Mouse (Mus musculus): ENCODE data around the gene Babam2. TPM values are rescaled to one million over a fixed set of nuclear protein-coding genes. Genes with fewer than 3 reads are reported as not detected.

The Babam2 gene
- total RNA-seq, 1 experiment from 2014 or later, result 38.9 TPM

- no peak for ATAC-seq (replicated peaks; ENCODE audit: low read depth, poor library complexity, severe bottlenecking)
Observed at GRCm38 (mm10) chr5:31709389-31709788, 11.9 kb downstream of the Babam2 start.

GRCm38 (mm10) chr5:31713280-31713711 lies 15.8 kb downstream of the Babam2 start:
- ATAC-seq (replicated peaks; ENCODE audit: low read depth, poor library complexity, severe bottlenecking), result no peak

GRCm38 (mm10) chr5:31713841-31714264 lies 16.4 kb downstream of the Babam2 start:
- ATAC-seq (replicated peaks; ENCODE audit: low read depth, poor library complexity, severe bottlenecking), result peak; percentile 72

DNA sequence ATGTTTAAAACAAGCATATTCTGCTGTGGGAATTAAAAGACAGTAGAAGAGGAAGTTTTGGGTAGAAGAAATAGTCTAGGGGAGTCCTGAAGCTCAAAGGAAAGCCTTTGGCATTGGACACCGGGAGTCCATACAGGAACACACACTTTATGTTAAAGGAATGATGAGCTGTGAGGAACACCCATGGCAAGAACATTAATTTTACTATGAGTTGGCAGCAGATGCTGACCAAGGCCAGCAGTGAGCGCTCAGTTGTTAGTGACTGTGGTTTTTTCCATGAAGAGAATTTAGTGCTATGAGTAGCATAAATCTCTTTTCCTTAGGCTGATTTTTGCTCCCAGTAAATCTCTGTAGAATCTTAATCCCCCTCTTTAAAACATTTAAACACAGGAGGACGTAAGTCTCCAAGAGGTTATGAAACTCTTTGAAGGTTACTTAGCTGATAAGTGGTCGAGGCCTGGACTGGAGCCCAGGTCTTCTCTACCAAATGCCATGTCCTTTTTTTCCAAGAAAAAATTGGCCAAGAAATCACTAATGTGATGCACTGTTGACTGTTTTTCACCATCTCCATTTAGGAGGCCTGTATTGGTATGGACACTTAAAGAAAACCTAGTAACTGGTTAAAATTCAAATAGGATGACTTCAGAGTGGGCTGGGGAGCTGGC lies 18.1 kb downstream of the Babam2 start:
- no peak for ATAC-seq (replicated peaks; ENCODE audit: low read depth, poor library complexity, severe bottlenecking)

DNA sequence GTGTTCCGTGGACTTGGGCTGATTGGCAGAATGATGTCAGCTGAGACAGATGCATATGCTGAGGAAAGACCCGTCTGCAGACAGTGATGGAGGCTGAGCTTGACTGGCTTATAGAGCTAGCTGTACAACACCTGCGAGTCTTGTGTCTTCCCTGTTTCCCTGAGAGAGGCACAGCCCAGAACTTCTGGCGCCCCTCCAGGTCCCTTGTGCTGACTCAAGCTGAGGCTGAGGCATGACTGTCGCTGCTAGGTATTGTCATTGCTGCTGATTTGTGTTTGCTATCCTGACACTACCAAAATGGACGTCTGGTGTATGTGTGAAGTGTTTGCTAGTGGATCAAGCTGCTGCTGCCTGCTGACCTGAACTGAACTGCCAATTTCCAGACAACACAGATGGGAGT lies 27.0 kb downstream of the Babam2 start:
- no peak for ATAC-seq (replicated peaks; ENCODE audit: low read depth, poor library complexity, severe bottlenecking)

DNA sequence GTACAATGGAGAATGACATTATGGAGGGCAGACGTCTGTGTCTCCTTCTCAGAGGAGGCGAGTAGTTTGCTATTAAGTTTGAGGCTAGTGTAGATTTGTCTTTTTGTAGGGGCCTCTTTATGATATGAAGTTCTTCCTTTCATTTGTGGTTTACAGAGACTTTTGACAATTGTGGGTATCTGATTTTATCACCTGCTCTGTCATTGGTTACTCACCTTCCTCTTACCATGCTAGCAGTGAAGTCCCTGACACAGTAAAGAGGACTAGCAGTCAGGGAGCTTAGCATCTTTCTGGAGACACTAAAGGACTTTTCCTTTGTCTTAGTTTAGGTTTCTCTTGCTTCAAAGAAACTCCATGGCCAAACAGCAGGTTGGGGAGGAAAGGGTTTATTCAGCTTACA lies 28.4 kb downstream of the Babam2 start:
- ATAC-seq (replicated peaks; ENCODE audit: low read depth, poor library complexity, severe bottlenecking), result no peak

- peak; percentile 66 for ATAC-seq (replicated peaks; ENCODE audit: low read depth, poor library complexity, severe bottlenecking)
Observed at GRCm38 (mm10) chr5:31727456-31727855, 30.0 kb downstream of the Babam2 start.

DNA sequence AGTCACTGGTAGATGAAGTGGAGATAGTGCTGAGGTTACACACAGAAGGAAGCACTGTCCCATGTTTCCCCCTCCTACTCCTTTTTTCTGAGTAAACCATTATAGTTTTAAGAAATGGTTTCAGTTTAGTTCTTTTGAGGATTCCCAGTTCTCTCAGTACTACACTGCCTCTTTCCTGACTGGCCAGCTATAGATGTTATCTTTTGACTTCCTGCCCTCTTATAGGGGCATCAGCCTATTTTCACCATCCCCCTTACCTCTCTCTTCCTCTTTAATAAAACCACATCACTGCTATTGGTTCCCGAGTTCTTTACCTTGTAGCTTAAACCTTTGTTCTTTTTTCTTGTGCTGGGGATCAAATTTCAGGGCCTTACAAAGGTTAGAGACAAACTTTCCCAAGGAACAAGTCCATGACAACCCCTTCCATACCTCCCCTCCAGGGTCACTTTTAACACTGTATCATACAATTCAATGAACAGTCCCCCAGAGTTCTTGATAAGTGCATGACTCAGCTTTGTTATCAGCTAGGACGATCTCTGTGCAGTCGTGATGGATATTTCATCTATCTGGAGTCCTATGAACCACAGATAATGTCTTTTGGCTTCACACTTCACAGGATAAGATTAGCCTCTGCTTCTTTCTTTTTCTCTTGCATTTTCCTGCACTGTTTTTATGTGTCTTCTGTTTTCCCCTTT lies 35.3 kb downstream of the Babam2 start:
- ATAC-seq (replicated peaks; ENCODE audit: low read depth, poor library complexity, severe bottlenecking), result peak; percentile 50; the same call in 1 of the 2 replicates

GRCm38 (mm10) chr5:31741931-31742330 lies 44.4 kb downstream of the Babam2 start:
- no peak for ATAC-seq (replicated peaks; ENCODE audit: low read depth, poor library complexity, severe bottlenecking)

DNA sequence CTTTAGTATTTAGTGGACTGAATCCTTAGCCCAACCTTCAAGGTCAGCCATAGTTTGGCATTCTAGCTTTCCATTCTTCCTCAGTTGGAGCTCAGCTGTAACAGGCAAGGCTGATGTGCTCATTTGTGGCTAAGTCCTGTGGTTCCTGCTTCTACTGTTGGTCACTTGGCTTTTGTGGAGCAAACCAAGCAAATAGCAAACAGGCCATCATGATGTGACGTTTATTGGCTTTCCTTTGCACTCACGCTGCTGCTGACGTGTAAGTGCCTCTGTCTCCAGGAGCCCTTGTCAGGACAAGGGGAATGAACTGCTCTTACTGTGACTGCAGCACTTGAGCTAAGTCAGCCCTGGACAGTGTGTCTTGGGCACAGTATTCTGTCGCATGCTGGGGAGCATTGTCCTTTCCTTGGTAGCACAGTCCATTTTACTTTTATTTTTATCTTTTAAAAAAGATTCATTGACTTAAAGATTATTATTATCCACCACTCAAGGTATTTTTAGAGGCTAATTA lies 45.1 kb downstream of the Babam2 start:
- ATAC-seq (replicated peaks; ENCODE audit: low read depth, poor library complexity, severe bottlenecking), result no peak

DNA sequence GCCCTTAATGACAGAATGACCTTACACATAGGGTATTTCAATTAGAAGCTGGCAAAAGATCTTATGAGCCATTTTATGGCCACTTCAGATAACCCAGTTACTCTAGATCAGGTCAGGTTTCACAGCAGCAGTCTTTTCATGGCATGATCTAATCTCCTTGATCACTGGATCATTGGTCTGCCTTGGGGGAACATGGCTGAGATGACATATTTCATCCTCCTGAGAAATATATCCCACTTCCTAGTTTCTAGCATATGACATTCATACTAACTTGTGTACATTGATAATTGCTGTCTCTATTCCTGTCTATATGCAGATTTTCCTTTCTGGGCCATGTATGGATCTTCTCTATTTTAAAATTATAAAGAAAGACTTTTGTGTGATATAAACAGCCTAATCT lies 51.9 kb downstream of the Babam2 start:
- no peak for ATAC-seq (replicated peaks; ENCODE audit: low read depth, poor library complexity, severe bottlenecking)

- no peak for ATAC-seq (replicated peaks; ENCODE audit: low read depth, poor library complexity, severe bottlenecking)
Observed at GRCm38 (mm10) chr5:31750231-31750925, 52.9 kb downstream of the Babam2 start.

DNA sequence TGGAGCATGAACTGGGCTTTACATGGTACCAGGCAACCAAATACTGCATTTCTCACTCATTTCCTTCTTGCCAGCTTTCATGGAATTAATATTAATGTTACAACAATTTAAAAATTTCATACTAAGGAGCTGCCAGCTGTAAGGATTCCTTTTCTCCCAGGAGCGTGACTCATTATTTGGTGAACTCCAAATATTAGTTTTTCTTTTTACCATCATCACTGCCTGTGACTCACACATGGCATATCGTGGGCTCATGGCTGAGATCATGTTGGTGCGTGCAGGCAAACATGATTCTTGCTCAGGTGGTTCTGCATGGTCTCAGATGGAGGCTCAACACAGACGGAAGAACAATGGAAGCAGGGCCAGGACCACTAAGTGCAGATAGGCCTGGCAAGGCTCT lies 53.5 kb downstream of the Babam2 start:
- no peak for ATAC-seq (replicated peaks; ENCODE audit: low read depth, poor library complexity, severe bottlenecking)

GRCm38 (mm10) chr5:31754634-31755033 lies 57.1 kb downstream of the Babam2 start:
- ATAC-seq (replicated peaks; ENCODE audit: low read depth, poor library complexity, severe bottlenecking), result peak; percentile 54

DNA sequence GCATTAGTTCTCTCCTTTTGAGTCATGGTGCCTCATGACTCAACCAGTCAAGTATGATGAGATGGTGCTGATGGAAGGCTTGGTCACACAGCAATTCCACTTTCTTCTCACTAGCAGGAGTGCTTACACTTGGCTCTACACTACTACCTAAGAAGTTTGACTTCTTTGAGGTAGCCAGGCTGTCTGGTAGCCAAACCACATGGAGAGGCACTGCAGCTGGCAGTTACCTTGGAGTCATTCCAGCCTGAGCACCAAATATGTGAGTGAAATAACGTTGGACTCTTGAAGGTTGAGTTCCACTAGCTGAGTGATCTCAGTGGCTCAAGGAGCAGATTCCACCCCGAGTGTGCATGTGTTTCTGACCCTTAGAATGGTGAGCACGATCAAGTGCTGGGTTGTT lies 57.8 kb downstream of the Babam2 start:
- no peak for ATAC-seq (replicated peaks; ENCODE audit: low read depth, poor library complexity, severe bottlenecking)

DNA sequence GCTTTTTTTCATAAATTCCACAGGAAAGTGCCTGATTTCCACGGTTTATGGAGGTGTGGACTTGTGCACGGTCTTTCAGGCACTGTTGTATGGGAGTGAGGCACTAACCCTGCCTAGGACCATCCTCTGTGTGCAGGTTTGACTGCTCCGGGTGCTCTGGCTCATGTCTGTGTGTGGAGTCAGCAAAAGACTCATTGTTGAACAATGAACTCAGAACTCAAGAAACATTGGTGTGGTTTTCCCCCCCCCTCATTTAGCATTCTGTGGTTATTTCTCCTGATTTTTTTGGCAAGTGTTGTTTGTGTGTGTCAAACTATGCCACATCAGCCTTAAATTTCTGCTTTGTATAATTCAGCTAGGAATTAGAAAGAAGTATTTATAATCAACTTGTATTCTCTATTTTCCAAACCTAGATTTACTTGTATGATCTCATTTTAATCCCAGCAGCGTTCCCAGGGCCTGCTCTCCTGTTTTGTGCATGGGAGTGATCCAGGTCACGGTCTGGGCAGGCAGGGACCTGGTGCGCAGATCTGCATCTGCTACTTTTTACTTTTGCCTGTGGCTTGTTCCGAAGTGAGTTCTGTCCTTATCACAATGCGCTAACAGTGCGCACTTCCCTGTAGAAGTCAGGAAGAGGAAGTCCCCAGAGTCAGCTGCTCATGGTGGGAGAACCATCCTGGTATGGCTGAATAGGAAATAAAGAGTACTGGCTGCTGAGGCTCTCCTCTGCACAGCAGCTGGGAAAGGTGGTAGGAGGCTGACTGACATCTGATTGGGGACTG lies 61.0 kb downstream of the Babam2 start:
- ATAC-seq (replicated peaks; ENCODE audit: low read depth, poor library complexity, severe bottlenecking), result no peak

DNA sequence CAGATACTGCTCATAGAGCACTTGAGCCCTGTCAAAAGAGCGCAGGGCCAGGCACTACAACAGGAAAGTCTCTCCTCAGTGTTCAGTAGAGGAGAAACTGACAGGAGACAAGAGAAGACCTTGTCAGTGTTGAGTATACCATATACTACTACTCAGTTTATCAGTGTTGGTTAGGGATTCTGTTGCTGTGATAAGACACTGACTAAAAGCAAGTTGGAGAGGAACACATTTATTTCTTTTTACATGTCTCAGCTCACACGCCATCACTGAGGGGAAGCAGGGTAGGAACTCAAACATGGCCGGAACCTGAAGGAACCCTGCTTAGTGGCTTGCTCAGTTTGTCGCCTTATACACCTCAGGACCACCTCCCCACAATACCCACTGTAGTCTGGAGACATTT lies 64.4 kb downstream of the Babam2 start:
- no peak for ATAC-seq (replicated peaks; ENCODE audit: low read depth, poor library complexity, severe bottlenecking)

- no peak for ATAC-seq (replicated peaks; ENCODE audit: low read depth, poor library complexity, severe bottlenecking)
Observed at GRCm38 (mm10) chr5:31762773-31763172, 65.3 kb downstream of the Babam2 start.

DNA sequence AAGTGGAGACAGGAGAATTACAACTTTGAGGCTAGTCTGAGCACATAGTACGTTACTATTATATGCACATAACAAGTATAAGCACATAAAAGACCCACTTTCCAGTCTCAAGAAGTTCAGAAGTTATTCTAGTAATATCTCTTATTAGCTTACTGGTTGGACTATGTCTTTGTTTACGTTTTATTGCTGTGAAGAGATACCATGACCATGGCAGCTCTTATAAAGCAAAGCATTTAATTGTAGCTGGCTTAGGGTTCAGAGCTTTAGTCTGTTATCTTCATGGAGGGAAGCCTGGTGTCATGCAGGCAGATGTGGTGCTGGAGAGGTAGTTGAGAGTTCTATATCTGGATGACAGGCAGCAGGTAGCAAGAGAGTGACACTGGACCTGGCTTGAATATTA lies 68.3 kb downstream of the Babam2 start:
- ATAC-seq (replicated peaks; ENCODE audit: low read depth, poor library complexity, severe bottlenecking), result no peak

DNA sequence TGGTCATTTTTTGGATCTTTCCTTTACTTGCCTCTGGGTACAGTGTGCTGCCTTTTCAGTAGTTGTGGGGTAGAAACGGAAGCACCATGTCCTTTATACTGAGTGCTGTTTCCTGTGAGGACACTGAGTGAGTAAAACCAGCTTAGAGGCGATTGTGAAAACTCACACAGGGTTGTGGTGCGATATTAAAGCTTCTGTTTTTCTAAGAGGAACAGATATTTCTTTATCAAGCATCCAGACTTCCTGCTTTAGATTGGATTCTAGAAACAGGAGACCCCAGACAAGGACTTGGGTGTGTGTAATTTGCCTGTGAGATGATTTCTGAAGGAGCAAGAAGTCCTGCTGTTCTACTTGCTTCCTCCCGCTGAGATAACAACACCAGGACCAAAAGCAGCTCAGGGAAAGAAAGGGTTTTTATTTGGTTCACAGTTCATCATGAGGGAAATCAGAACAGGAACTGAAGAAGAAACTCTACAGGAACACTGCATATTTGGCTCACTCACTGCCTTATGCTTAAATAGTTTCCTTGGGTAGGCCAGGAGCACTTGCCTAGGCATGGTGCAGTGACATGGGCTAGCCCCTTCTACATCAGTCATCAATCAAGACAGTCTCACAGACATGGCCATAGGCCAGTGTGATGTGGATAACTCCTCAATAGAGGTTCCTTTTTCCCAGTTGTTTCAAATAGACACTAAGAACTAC lies 69.5 kb downstream of the Babam2 start:
- ATAC-seq (replicated peaks; ENCODE audit: low read depth, poor library complexity, severe bottlenecking), result peak; percentile 94
